Mouse (Mus musculus): Measurements from ENCODE around the gene Gba. TPM values are rescaled to one million over a fixed set of nuclear protein-coding genes. Genes with fewer than 3 reads are reported as not detected.
"Not testable (repeated sequence)": the region's sequence is repeated elsewhere in the genome, so short reads cannot be mapped to it uniquely, and the experiment has no call there.

Gba gene
- polyA plus RNA-seq, 1 experiment from 2014 or later, result 49.0 TPM

DNA sequence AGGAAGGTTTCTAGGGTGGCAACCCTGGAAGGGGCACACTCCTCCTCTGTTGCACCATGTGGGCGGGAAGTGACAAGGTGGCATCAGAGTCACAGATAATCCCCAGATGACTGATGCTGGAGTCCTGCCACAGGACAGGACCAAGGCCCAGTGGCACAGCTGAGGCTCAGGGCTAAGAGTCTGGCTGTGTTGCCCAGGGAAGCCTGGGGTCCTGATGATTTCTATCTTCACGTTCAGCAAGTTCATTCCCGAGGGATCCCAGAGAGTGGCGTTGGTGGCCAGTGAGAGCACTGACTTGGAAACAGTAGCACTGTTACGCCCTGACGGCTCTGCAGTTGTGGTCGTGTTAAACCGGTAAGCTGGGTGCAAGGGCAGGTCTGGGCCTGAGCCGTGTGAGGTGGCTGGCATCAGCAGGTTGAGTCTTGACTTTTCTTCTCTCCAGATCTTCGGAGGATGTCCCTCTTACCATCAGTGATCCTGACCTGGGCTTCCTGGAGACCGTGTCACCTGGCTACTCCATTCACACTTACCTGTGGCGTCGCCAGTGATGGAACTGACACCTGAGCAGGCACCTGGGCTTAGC is 5.4 kb downstream of the Gba start:
- H3K27ac ChIP-seq (ENCODE audit: low read length), result no peak overlapping the region
- no peaks in the 10 kb centered on the region for H3K9me3 ChIP-seq (replicated peaks; ENCODE audit: control insufficient read depth, low read length, poor library complexity, severe bottlenecking)
- WGBS, result 93% methylated on average over 13 of the region's 13 CpGs
- H3K9ac ChIP-seq (ENCODE audit: low read depth, low read length), result no peak overlapping the region
- H3K4me1 ChIP-seq (ENCODE audit: control insufficient read depth, insufficient read depth, low read length), result peaks cover 10% of the 10 kb centered on the region
- no peaks in the 10 kb centered on the region for H3K27me3 ChIP-seq (ENCODE audit: control insufficient read depth, insufficient read depth, low read depth, low read length)
- peaks cover 39% of the 10 kb centered on the region for H3K36me3 ChIP-seq (ENCODE audit: control insufficient read depth, insufficient read depth, low read length)
- no peak overlapping the region for H3K4me2 ChIP-seq (ENCODE audit: low read length)
- H3K4me3 ChIP-seq (ENCODE audit: low read depth, low read length), result no peak overlapping the region
- ATAC-seq, result no peak

DNA sequence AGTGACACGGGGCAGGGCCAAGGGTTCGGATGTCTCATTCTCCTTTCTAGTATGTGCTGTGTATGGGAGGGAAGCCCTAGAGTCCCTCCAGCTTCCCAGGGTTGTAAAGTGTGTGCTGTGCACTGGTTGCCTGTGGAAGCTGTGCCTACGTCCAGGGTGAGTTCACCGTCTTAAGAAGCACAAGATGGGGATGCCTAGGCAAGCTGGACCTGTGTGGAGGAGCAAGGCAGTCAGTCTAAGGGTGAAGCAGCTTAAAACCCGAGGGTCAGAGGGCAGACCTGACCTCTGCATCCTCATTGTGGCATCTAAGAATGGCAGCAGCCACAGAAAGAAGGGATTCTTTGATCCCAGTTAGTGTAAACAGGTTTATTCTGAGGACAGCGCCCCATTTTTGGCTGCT is 6.0 kb downstream of the Gba start:
- H3K4me2 ChIP-seq (ENCODE audit: low read length), result no peak overlapping the region
- H3K9ac ChIP-seq (ENCODE audit: low read depth, low read length), result no peak overlapping the region
- H3K4me3 ChIP-seq (ENCODE audit: low read depth, low read length), result no peak overlapping the region
- 87% methylated on average over 6 of the region's 6 CpGs for WGBS
- ATAC-seq, result no peak
- no peaks in the 10 kb centered on the region for H3K27me3 ChIP-seq (ENCODE audit: control insufficient read depth, insufficient read depth, low read depth, low read length)
- no peak overlapping the region for H3K27ac ChIP-seq (ENCODE audit: low read length)
- H3K9me3 ChIP-seq (replicated peaks; ENCODE audit: control insufficient read depth, low read length, poor library complexity, severe bottlenecking), result no peaks in the 10 kb centered on the region
- H3K36me3 ChIP-seq (ENCODE audit: control insufficient read depth, insufficient read depth, low read length), result peaks cover 39% of the 10 kb centered on the region
- peaks cover 7% of the 10 kb centered on the region for H3K4me1 ChIP-seq (ENCODE audit: control insufficient read depth, insufficient read depth, low read length)

DNA sequence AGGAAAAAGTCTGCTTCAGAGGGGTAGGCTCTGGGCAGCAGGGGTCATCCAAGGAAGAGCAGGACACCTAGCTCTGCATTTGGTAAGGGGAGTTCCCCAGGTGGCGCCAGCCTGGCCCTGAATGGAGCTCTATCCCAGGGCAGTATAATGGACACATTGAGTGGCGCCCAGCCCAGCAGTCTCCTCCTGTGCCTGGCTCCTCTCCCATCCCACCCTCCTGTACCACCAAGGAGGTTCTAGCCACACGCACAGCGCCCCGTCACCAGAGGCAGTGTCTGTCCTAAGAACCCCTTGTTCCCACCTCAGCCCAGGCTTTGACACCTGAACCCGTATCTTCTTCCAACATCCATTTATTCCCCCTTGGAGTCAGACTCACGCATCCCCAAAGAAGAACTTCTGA is 7.0 kb downstream of the Gba start:
- Histone ChIP-seq H3K9ac (ENCODE audit: low read depth, low read length) (no peak overlapping the region), H3K27me3 (ENCODE audit: control insufficient read depth, insufficient read depth, low read depth, low read length) (no peaks in the 10 kb centered on the region), H3K9me3 (replicated peaks; ENCODE audit: control insufficient read depth, low read length, poor library complexity, severe bottlenecking) (no peaks in the 10 kb centered on the region), H3K4me2 (ENCODE audit: low read length) (no peak overlapping the region), H3K27ac (ENCODE audit: low read length) (no peak overlapping the region), H3K36me3 (ENCODE audit: control insufficient read depth, insufficient read depth, low read length) (peaks cover 35% of the 10 kb centered on the region), H3K4me3 (ENCODE audit: low read depth, low read length) (no peak overlapping the region), H3K4me1 (ENCODE audit: control insufficient read depth, insufficient read depth, low read length) (peaks cover 8% of the 10 kb centered on the region)
- WGBS, result 89% methylated on average over 7 of the region's 7 CpGs
- no peak for ATAC-seq

DNA sequence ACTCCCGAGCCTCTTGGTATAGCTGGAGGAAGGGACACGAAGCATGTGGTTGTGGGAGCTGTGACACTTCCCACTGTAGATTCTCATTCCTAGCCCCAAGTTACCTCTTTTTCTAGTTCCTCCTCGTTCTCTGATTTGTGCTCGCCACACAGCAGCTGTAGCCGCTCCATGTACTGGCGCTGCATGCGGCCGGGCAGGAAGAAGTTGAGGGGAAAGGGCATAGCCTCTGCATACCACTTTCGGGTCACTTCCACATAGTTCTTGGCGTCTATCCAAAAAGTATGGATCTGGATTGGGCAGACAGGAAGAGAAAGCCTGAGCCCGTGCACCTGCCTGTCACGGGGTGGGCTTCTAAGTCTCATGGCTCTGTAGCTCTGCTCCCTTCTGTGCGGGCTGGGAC is 7.4 kb downstream of the Gba start:
- no peaks in the 10 kb centered on the region for H3K9me3 ChIP-seq (replicated peaks; ENCODE audit: control insufficient read depth, low read length, poor library complexity, severe bottlenecking)
- peaks cover 10% of the 10 kb centered on the region for H3K4me1 ChIP-seq (ENCODE audit: control insufficient read depth, insufficient read depth, low read length)
- H3K27ac ChIP-seq (ENCODE audit: low read length), result no peak overlapping the region
- H3K9ac ChIP-seq (ENCODE audit: low read depth, low read length), result no peak overlapping the region
- no peak for ATAC-seq
- H3K4me3 ChIP-seq (ENCODE audit: low read depth, low read length), result no peak overlapping the region
- no peak overlapping the region for H3K4me2 ChIP-seq (ENCODE audit: low read length)
- H3K36me3 ChIP-seq (ENCODE audit: control insufficient read depth, insufficient read depth, low read length), result peaks cover 31% of the 10 kb centered on the region
- 86% methylated on average over 13 of the region's 13 CpGs for WGBS
- H3K27me3 ChIP-seq (ENCODE audit: control insufficient read depth, insufficient read depth, low read depth, low read length), result no peaks in the 10 kb centered on the region

DNA sequence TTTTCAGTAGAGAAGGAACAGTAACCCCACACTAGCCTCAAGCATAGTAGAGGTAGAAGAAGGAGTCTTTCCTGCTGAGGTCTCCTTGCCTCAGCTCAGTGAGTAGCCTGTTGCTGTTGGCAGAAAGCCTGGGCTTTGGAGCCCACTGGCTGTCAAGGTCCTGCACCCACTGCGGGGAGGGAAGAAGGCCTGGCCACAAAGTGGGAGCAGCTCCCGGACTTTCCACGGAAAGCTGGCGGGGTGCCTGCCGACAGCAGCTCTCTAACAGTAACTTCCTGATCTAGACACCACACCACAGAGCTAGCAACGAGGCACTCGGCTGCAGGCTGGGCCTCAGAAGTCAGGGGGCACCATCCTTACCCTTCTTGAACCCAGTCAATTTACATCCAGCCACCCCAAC is 8.0 kb downstream of the Gba start:
- Histone ChIP-seq H3K36me3 (ENCODE audit: control insufficient read depth, insufficient read depth, low read length) (peaks cover 26% of the 10 kb centered on the region), H3K4me2 (ENCODE audit: low read length) (no peak overlapping the region), H3K4me1 (ENCODE audit: control insufficient read depth, insufficient read depth, low read length) (peaks cover 16% of the 10 kb centered on the region), H3K9me3 (replicated peaks; ENCODE audit: control insufficient read depth, low read length, poor library complexity, severe bottlenecking) (no peaks in the 10 kb centered on the region), H3K27me3 (ENCODE audit: control insufficient read depth, insufficient read depth, low read depth, low read length) (no peaks in the 10 kb centered on the region), H3K9ac (ENCODE audit: low read depth, low read length) (no peak overlapping the region), H3K4me3 (ENCODE audit: low read depth, low read length) (no peak overlapping the region), H3K27ac (ENCODE audit: low read length) (no peak overlapping the region)
- ATAC-seq, result no peak
- WGBS, result 90% methylated on average over 7 of the region's 7 CpGs

DNA sequence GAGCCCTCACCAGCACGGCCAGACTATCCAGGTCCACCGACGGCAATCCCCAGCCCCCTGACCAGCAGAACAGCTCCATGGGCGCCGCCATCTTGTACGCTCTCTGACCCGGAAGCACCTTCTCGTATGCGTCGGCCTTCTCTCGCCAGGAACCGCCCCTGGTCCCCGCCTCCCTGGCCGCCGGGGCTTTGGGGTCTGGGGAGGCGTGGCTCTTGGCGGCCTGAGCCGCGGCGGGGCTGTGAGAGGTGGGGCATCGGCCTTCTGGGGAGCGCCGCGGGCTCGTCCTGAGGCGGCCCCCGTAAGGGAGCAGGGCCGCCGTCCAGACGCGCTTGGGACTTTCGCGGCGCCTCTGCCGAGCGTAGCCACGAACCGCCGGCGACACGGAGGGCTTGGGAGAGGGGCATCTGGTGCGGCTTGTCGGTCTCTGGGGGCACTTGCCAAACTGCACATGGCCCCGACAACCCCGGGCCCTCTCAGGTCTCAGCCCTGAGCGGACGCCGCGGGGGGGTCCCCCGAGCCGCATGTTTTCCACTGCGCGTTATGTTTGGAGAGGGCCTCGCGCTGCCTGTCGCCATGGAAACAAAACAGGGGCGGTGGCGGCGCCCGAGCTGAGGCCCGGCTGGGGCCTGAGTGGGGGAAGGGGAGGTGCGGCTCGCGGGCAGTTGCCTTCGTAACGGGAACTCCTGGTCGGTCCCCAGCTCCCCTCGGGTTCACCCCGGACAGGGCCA is 11.2 kb downstream of the Gba start:
- Histone ChIP-seq H3K9me3 (replicated peaks; ENCODE audit: control insufficient read depth, low read length, poor library complexity, severe bottlenecking) (no peaks in the 10 kb centered on the region), H3K9ac (ENCODE audit: low read depth, low read length) (peak overlapping the region; percentile 90), H3K4me1 (ENCODE audit: control insufficient read depth, insufficient read depth, low read length) (peaks cover 21% of the 10 kb centered on the region), H3K27me3 (ENCODE audit: control insufficient read depth, insufficient read depth, low read depth, low read length) (no peaks in the 10 kb centered on the region), H3K36me3 (ENCODE audit: control insufficient read depth, insufficient read depth, low read length) (peaks cover 7% of the 10 kb centered on the region; the same call in 1 of the 2 replicates), H3K4me2 (ENCODE audit: low read length) (peak overlapping the region; percentile 69), H3K27ac (ENCODE audit: low read length) (peak overlapping the region; percentile 98), H3K4me3 (ENCODE audit: low read depth, low read length) (peak overlapping the region; percentile 58)
- peak; percentile 88 for ATAC-seq
- WGBS, result under 1% methylated on average over 68 of the region's 69 CpGs

GRCm38 (mm10) chr3:89214681-89215411 is 12.1 kb downstream of the Gba start, which contains the start of gene Thbs3:
TSS of gene Thbs3 (plus strand) at chr3:89215180.
- Histone ChIP-seq H3K4me2 (ENCODE audit: low read length) (peak within 1 kb of the TSS; percentile 69), H3K27me3 (ENCODE audit: control insufficient read depth, insufficient read depth, low read depth, low read length) (no peaks in the 10 kb centered on the region), H3K9ac (ENCODE audit: low read depth, low read length) (peak within 1 kb of the TSS; percentile 90), H3K27ac (ENCODE audit: low read length) (peak within 1 kb of the TSS; percentile 98), H3K4me3 (ENCODE audit: low read depth, low read length) (peak within 1 kb of the TSS; percentile 58), H3K4me1 (ENCODE audit: control insufficient read depth, insufficient read depth, low read length) (peaks cover 21% of the 10 kb centered on the region), H3K36me3 (ENCODE audit: control insufficient read depth, insufficient read depth, low read length) (0 out of 2 replicates have a peak, but pooled peaks cover 3% of the 10 kb centered on the region), H3K9me3 (replicated peaks; ENCODE audit: control insufficient read depth, low read length, poor library complexity, severe bottlenecking) (no peaks in the 10 kb centered on the region)
- 1% methylated on average over 16 of the region's 19 CpGs for WGBS
- no peak for ATAC-seq

DNA sequence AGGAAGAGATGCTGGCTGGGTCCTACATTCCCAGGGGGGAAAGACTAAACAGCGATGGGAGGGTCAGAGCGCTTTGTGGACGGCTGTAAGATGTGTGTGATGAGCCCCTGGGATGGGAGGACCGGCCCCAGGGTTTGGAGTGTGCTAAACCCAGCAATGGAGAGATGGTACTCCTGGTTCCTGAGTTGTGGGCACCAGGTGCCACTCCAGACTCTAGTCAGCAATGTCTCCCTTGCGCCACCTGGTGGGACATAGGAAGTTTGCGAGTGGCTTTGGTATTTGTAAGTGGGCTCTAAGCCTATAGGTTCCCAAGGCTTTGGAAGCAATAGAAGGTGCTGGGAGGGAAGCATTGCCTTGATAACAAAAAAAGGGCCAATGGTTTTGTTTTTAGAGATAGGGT is 13.1 kb downstream of the Gba start:
- peak overlapping the region; percentile 58 for H3K4me3 ChIP-seq (ENCODE audit: low read depth, low read length)
- no peaks in the 10 kb centered on the region for H3K9me3 ChIP-seq (replicated peaks; ENCODE audit: control insufficient read depth, low read length, poor library complexity, severe bottlenecking)
- H3K27ac ChIP-seq (ENCODE audit: low read length), result peak overlapping the region; percentile 98
- H3K9ac ChIP-seq (ENCODE audit: low read depth, low read length), result peak overlapping the region; percentile 90
- H3K4me2 ChIP-seq (ENCODE audit: low read length), result peak overlapping the region; percentile 69
- WGBS, result 0% methylated on average over 6 of the region's 6 CpGs
- H3K4me1 ChIP-seq (ENCODE audit: control insufficient read depth, insufficient read depth, low read length), result peaks cover 21% of the 10 kb centered on the region
- no peaks in the 10 kb centered on the region for H3K36me3 ChIP-seq (ENCODE audit: control insufficient read depth, insufficient read depth, low read length)
- peak; percentile 52 for ATAC-seq
- no peaks in the 10 kb centered on the region for H3K27me3 ChIP-seq (ENCODE audit: control insufficient read depth, insufficient read depth, low read depth, low read length)

DNA sequence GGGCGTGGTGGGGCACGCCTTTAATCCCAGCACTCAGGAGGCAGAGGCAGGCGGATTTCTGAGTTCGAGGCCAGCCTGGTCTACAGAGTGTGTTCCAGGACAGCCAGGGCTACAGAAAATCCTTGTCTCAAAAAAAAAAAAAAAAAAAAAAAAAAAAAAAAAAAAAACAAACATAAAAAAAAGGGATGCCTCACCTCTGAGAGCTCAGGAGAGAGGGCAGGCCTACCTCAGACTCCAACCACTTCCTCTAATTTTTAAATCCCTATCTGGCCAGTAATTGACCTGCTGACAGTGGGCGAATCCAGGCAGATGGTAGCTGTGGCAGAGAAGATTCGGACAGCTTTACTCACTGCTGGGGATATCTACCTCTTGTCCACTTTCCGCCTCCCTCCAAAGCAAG is 13.7 kb downstream of the Gba start:
- H3K27ac ChIP-seq (ENCODE audit: low read length), result 0 out of 2 replicates have a peak overlapping the region, but pooled peaks have one; percentile 98
- not testable (repeated sequence) for H3K9me3 ChIP-seq (replicated peaks; ENCODE audit: control insufficient read depth, low read length, poor library complexity, severe bottlenecking); ATAC-seq; H3K4me2 ChIP-seq (ENCODE audit: low read length); H3K36me3 ChIP-seq (ENCODE audit: control insufficient read depth, insufficient read depth, low read length); H3K27me3 ChIP-seq (ENCODE audit: control insufficient read depth, insufficient read depth, low read depth, low read length); H3K4me3 ChIP-seq (ENCODE audit: low read depth, low read length)
- 68% methylated on average over 7 of the region's 7 CpGs for WGBS
- 0 out of 2 replicates have a peak overlapping the region, but pooled peaks have one; percentile 7 for H3K9ac ChIP-seq (ENCODE audit: low read depth, low read length)
- peaks cover 21% of the 10 kb centered on the region for H3K4me1 ChIP-seq (ENCODE audit: control insufficient read depth, insufficient read depth, low read length)

Measured in midbrain, embryonic 16.5 days (tissue).